Mouse (Mus musculus): ENCODE data around the gene Rad9a. TPM values are rescaled to one million over a fixed set of nuclear protein-coding genes. Genes with fewer than 3 reads are reported as not detected.

Rad9a gene
- total RNA-seq, 1 experiment from 2014 or later: 20.7 TPM

GRCm38 (mm10) chr19:4151898-4152297 is 49.6 kb downstream of the Rad9a start:
- no peak for ATAC-seq (replicated peaks; ENCODE audit: insufficient number of reproducible peaks, low FRiP score, low TSS enrichment, poor library complexity, severe bottlenecking)

GRCm38 (mm10) chr19:4151488-4151860 is 50.0 kb downstream of the Rad9a start:
- ATAC-seq (replicated peaks; ENCODE audit: insufficient number of reproducible peaks, low FRiP score, low TSS enrichment, poor library complexity, severe bottlenecking): no peak

- ATAC-seq (replicated peaks; ENCODE audit: insufficient number of reproducible peaks, low FRiP score, low TSS enrichment, poor library complexity, severe bottlenecking): no peak
Measured at GRCm38 (mm10) chr19:4150567-4151487, 50.6 kb downstream of the Rad9a start.

- ATAC-seq (replicated peaks; ENCODE audit: insufficient number of reproducible peaks, low FRiP score, low TSS enrichment, poor library complexity, severe bottlenecking): no peak
Measured at GRCm38 (mm10) chr19:4149764-4150461, 51.5 kb downstream of the Rad9a start.

- no peak for ATAC-seq (replicated peaks; ENCODE audit: insufficient number of reproducible peaks, low FRiP score, low TSS enrichment, poor library complexity, severe bottlenecking)
Measured at GRCm38 (mm10) chr19:4149283-4149682, 52.2 kb downstream of the Rad9a start.

GRCm38 (mm10) chr19:4148819-4149218 is 52.6 kb downstream of the Rad9a start:
- no peak for ATAC-seq (replicated peaks; ENCODE audit: insufficient number of reproducible peaks, low FRiP score, low TSS enrichment, poor library complexity, severe bottlenecking)

- ATAC-seq (replicated peaks; ENCODE audit: insufficient number of reproducible peaks, low FRiP score, low TSS enrichment, poor library complexity, severe bottlenecking): peak; percentile 71
Measured at GRCm38 (mm10) chr19:4148491-4148806, 53.0 kb downstream of the Rad9a start, which contains the start of gene Coro1b. Coro1b (plus strand) TSS chr19:4148619.

GRCm38 (mm10) chr19:4147782-4148490 is 53.5 kb downstream of the Rad9a start:
- ATAC-seq (replicated peaks; ENCODE audit: insufficient number of reproducible peaks, low FRiP score, low TSS enrichment, poor library complexity, severe bottlenecking): no peak

GRCm38 (mm10) chr19:4147022-4147405 is 54.4 kb downstream of the Rad9a start:
- no peak for ATAC-seq (replicated peaks; ENCODE audit: insufficient number of reproducible peaks, low FRiP score, low TSS enrichment, poor library complexity, severe bottlenecking)

- ATAC-seq (replicated peaks; ENCODE audit: insufficient number of reproducible peaks, low FRiP score, low TSS enrichment, poor library complexity, severe bottlenecking): no peak
Measured at GRCm38 (mm10) chr19:4146366-4147021, 55.0 kb downstream of the Rad9a start.

GRCm38 (mm10) chr19:4145936-4146335 is 55.5 kb downstream of the Rad9a start:
- ATAC-seq (replicated peaks; ENCODE audit: insufficient number of reproducible peaks, low FRiP score, low TSS enrichment, poor library complexity, severe bottlenecking): no peak

Other genes starting within 250 kb of the Rad9a start
- not detected in 3 replicates for gene Aldh3b3, start 243.0 kb downstream of the Rad9a start, total RNA-seq (2017)
- not detected in 3 replicates for gene Aldh3b2, start 229.3 kb downstream of the Rad9a start, total RNA-seq (2017)
- not detected in 3 replicates for gene Acy3, start 215.1 kb downstream of the Rad9a start, total RNA-seq (2017)
- gene Tbx10, start 208.9 kb downstream of the Rad9a start, total RNA-seq (2017): not detected in 3 replicates
- 2.3 to 11.1 TPM (median 2.3 TPM) in 3 replicates for gene Nudt8, start 201.1 kb downstream of the Rad9a start, total RNA-seq (2017)
- gene Gm49405, start 201.0 kb downstream of the Rad9a start, total RNA-seq (2017): 0.57 to 1.7 TPM (median 1.2 TPM) in 3 replicates
- gene Doc2g, start 198.3 kb downstream of the Rad9a start, total RNA-seq (2017): 3.1 TPM in 2 of 3 replicates, not detected in the other
- gene Ndufv1, start 188.9 kb downstream of the Rad9a start, total RNA-seq (2017): 74.5 to 108 TPM (median 103 TPM) in 3 replicates
- 101 to 129 TPM (median 104 TPM) in 3 replicates for gene Gstp1, start 163.7 kb downstream of the Rad9a start, total RNA-seq (2017)
- gene Gstp2, start 155.6 kb downstream of the Rad9a start, total RNA-seq (2017): not detected in 3 replicates
- 2.8 to 10.8 TPM (median 5.8 TPM) in 3 replicates for gene Gstp3, start 142.1 kb downstream of the Rad9a start, total RNA-seq (2017)
- gene Cabp2, start 120.1 kb downstream of the Rad9a start, total RNA-seq (2017): not detected in 3 replicates
- 77.3 to 120 TPM (median 92.6 TPM) in 3 replicates for gene Cdk2ap2, start 104.5 kb downstream of the Rad9a start, total RNA-seq (2017)
- 127 to 142 TPM (median 137 TPM) in 3 replicates for gene Pitpnm1, start 101.7 kb downstream of the Rad9a start, total RNA-seq (2017)
- gene Aip, start 75.8 kb downstream of the Rad9a start, total RNA-seq (2017): 94.2 to 132 TPM (median 124 TPM) in 3 replicates
- 0.29 to 0.43 TPM in 2 of 3 replicates, not detected in the other for gene Gpr152, start 61.9 kb downstream of the Rad9a start, total RNA-seq (2017)
- not detected in 3 replicates for gene Cabp4, start 57.6 kb downstream of the Rad9a start, total RNA-seq (2017)
- 209 to 226 TPM (median 217 TPM) in 3 replicates for gene Coro1b, start 53.0 kb downstream of the Rad9a start, total RNA-seq (2017)
- gene Ptprcap, start 48.1 kb downstream of the Rad9a start, total RNA-seq (2017): 133 to 326 TPM (median 178 TPM) in 3 replicates
- gene Rps6kb2, start 38.3 kb downstream of the Rad9a start, total RNA-seq (2017): 22.8 to 27.8 TPM (median 27.0 TPM) in 3 replicates
- gene Carns1, start 26.2 kb downstream of the Rad9a start, total RNA-seq (2017): 14.1 to 18.7 TPM (median 14.2 TPM) in 3 replicates
- gene Tbc1d10c, start 10.4 kb downstream of the Rad9a start, total RNA-seq (2017): 71.5 to 178 TPM (median 83.5 TPM) in 3 replicates
- gene Ppp1ca, start 9.6 kb downstream of the Rad9a start, total RNA-seq (2017): 479 to 544 TPM (median 541 TPM) in 3 replicates
- 10.2 to 28.8 TPM (median 19.7 TPM) in 3 replicates for gene Clcf1, start 12.6 kb upstream of the Rad9a start, total RNA-seq (2017)
- not detected in 3 replicates for gene AC109138.7, start 12.7 kb upstream of the Rad9a start, total RNA-seq (2017)
- gene Pold4, start 30.2 kb upstream of the Rad9a start, total RNA-seq (2017): 94.0 to 149 TPM (median 107 TPM) in 3 replicates
- 23.7 to 30.6 TPM (median 27.0 TPM) in 3 replicates for gene Ssh3, start 67.5 kb upstream of the Rad9a start, total RNA-seq (2017)
- gene Ankrd13d, start 81.5 kb upstream of the Rad9a start, total RNA-seq (2017): 2.4 to 21.5 TPM (median 12.0 TPM) in 3 replicates
- gene Grk2, start 104.6 kb upstream of the Rad9a start, total RNA-seq (2017): 270 to 475 TPM (median 366 TPM) in 3 replicates
- 109 to 142 TPM (median 139 TPM) in 3 replicates for gene Kdm2a, start 196.6 kb upstream of the Rad9a start, total RNA-seq (2017)
- gene Rhod, start 237.8 kb upstream of the Rad9a start, total RNA-seq (2017): not detected in 3 replicates